13 mouse cellular contexts compared by ENCODE assay signal in genomic region chr1:176125771-176126170, GRCm38 (mm10).
"Had no signal": no experiment of that assay in that cellular context is flagged by ENCODE, and none has a peak within 500 bp of the region (broad histone marks: within the 10 kb centered on the region; RNA-seq: fewer than 3 reads in every experiment).

No protein-coding gene starts in this region.

- H3K27me3 ChIP-seq: liver, embryonic 15.5 days; neural tube, embryonic 12.5 days had no signal

- H3K4me3 ChIP-seq: limb, embryonic 10.5 days; liver, embryonic 15.5 days; midbrain, embryonic 10.5 days; myocyte; neural tube, embryonic 12.5 days had no signal

- H3K9me3 ChIP-seq: limb, embryonic 10.5 days; liver, embryonic 15.5 days; midbrain, embryonic 10.5 days; neural tube, embryonic 12.5 days had no signal

- H3K4me1 ChIP-seq: limb, embryonic 10.5 days; liver, embryonic 15.5 days; midbrain, embryonic 10.5 days; neural tube, embryonic 12.5 days had no signal

- ATAC-seq: lung, postnatal 0 days had no signal

- H3K36me3 ChIP-seq: limb, embryonic 10.5 days; liver, embryonic 15.5 days; midbrain, embryonic 10.5 days; neural tube, embryonic 12.5 days had no signal

- H3K4me2 ChIP-seq: liver, embryonic 11.5 days; liver, embryonic 15.5 days; neural tube, embryonic 12.5 days had no signal

- DNase-seq: kidney, postnatal 14 days; lung, adult 2 months; lung, postnatal 4 days; midbrain, embryonic 14.5 days; thymus, adult 18-20 months; thymus, postnatal 14 days had no signal

- H3K9ac ChIP-seq: liver, embryonic 15.5 days; neural tube, embryonic 12.5 days had no signal

- H3K27ac ChIP-seq: limb, embryonic 10.5 days; liver, embryonic 15.5 days; midbrain, embryonic 10.5 days; neural tube, embryonic 12.5 days had no signal
